Mouse (Mus musculus) MEL (cell line): Measurements from ENCODE around the gene Rbbp9.

ENCODE experiments used
- POLR2AphosphoS2 ChIP-seq: IDR thresholded peaks from 2 replicates; pipeline ENCODE4 v1.6.1; 2011; ENCODE audit warnings: low read length, improper control_type of control experiment
- TAL1 ChIP-seq: IDR thresholded peaks from 2 replicates; pipeline ENCODE4 v1.6.1; 2012; ENCODE audit warnings: mild to moderate bottlenecking, inconsistent platforms, low read length, moderate library complexity, mixed read lengths
- TBP ChIP-seq: IDR thresholded peaks from 2 replicates; pipeline ENCODE4 v1.8.0; 2011; ENCODE audit warnings: low read depth, low read length, improper control_type of control experiment

DNA sequence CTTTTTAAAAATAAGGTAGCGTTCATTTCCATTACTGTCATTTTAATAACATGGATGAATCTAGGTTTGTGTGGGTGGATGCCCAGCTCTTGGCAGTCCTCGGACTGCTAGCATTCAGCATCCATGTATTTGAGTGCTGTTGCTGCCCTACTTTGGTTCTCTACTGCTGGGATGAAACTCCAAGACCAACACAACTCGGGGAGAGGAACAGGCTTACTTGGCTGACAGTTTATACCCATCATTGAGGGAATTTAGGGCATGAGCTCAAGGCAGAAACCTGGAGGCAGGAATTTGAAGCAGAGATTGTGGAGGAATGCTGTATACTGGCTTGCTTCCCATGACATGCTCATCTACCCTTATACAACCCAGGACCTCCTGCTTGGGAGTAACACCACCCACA is 36.0 kb downstream of the Rbbp9 start:
- TF ChIP-seq POLR2AphosphoS2: no peak
- no peak for TF ChIP-seq TBP
- TF ChIP-seq TAL1: no peak
